Mouse (Mus musculus) olfactory bulb, adult 2 months (tissue): ENCODE measurements at regions not wholly inside any gene's neighbourhood (a gene's known extent, or its start where the extent isn't known, plus 50 kb on each side); places are given as distances from the start of the nearest gene placed in this dataset.

Source experiments
- CTCF ChIP-seq: fragments of 200-500 bp; IDR thresholded peaks from 2 replicates; pipeline ENCODE4 v1.5.1; 2012; ENCODE audit warnings: low read depth, mild to moderate bottlenecking, low read length, moderate library complexity; ENCODE audit not compliant: insufficient read depth
- POLR2A ChIP-seq: fragments of 200-500 bp; IDR thresholded peaks from 2 replicates; pipeline ENCODE4 v1.6.1; 2012; ENCODE audit warnings: mild to moderate bottlenecking, low read depth, low read length, moderate library complexity; ENCODE audit not compliant: insufficient read depth

DNA sequence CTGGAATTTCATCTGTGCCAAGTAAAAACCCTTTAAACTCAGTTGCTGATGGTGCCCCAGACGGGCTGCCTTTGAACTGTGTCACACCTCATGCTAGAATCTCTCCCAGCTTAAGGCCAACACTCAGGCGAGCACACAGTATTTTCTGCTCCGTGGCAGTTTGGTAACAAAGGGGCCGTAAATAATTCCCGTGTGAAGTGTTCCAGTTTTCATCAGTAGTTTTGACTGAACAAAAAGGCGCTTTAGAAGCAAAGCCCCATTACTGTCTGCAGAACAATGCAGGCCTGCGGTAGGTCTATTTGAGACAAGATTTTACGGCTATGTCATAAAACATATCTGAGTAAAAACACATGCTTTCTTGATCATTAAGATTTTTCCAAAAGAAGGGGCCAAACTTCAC is 155.0 kb downstream of the 1700129C05Rik start:
- TF ChIP-seq CTCF (no peak), POLR2A (no peak)
